Comparison of ENCODE assay signal across 15 mouse cellular contexts in genomic region chr12:110512884-110513283, GRCm38 (mm10).
DNase-seq lines count a peak whose midpoint lies in the region; ATAC-seq and TF ChIP-seq lines count a peak whose summit lies in the region.
"Had no signal": no experiment of that assay in that cellular context is flagged by ENCODE, and none has a peak within 500 bp of the region (broad histone marks: within the 10 kb centered on the region; RNA-seq: fewer than 3 reads in every experiment).

No protein-coding gene starts in this region.

- no peak overlapping the region for H3K4me3 ChIP-seq in intestine, embryonic 15.5 days (replicated peaks)
- H3K4me3 ChIP-seq in intestine, postnatal 0 days (ENCODE audit: low read depth, low read length), result no peak overlapping the region
- H3K4me3 ChIP-seq: heart, adult 2 months; limb, embryonic 13.5 days; midbrain, embryonic 12.5 days had no signal

- peaks cover 41% of the 10 kb centered on the region for H3K4me1 ChIP-seq in intestine, embryonic 15.5 days (replicated peaks)
- H3K4me1 ChIP-seq in intestine, postnatal 0 days (replicated peaks; ENCODE audit: control insufficient read depth, insufficient read depth, low read length), result peaks cover 8% of the 10 kb centered on the region; the same call in 1 of the 2 replicates

- no peaks in the 10 kb centered on the region for H3K36me3 ChIP-seq in intestine, embryonic 15.5 days
- peaks cover 19% of the 10 kb centered on the region; the same call in 1 of the 2 replicates for H3K36me3 ChIP-seq in intestine, postnatal 0 days (ENCODE audit: control insufficient read depth, insufficient read depth)

- ATAC-seq in cerebellum, adult (ENCODE audit: insufficient number of reproducible peaks, low FRiP score, low TSS enrichment), result no peak
- ATAC-seq in intestine, embryonic 15.5 days, result peak; percentile 53; the same call in 1 of the 2 replicates
- no peak for ATAC-seq in intestine, postnatal 0 days
- 0 out of 2 replicates have a peak, but pooled peaks have one; percentile 7 for ATAC-seq in megakaryocyte progenitor cell, adult 5-6 weeks (replicated peaks; ENCODE audit: poor library complexity)

- H3K9me3 ChIP-seq in intestine, embryonic 15.5 days, result no peaks in the 10 kb centered on the region
- H3K9me3 ChIP-seq in intestine, postnatal 0 days (ENCODE audit: control insufficient read depth), result no peaks in the 10 kb centered on the region
- H3K9me3 ChIP-seq: limb, embryonic 13.5 days; midbrain, embryonic 12.5 days had no signal

- no peak for TF ChIP-seq CTCF in intestine, postnatal 0 days (IDR thresholded peaks at IDR 0.05; ENCODE audit: low read depth)

- H3K9ac ChIP-seq in intestine, embryonic 15.5 days, result no peak overlapping the region
- H3K9ac ChIP-seq in intestine, postnatal 0 days (ENCODE audit: low read depth, low read length), result no peak overlapping the region
- H3K9ac ChIP-seq: limb, embryonic 13.5 days; midbrain, embryonic 12.5 days had no signal

- peak; percentile 27 for DNase-seq in cerebellum, adult 8-10 months
- DNase-seq in cerebellum, postnatal 25 days, result peak; percentile 62 to 65
- no peak for DNase-seq in embryo, embryonic 10 days (ENCODE audit: low spot score)
- no peak for DNase-seq in right cerebral cortex, adult 2 months (ENCODE audit: low spot score in 2 of 2)
- DNase-seq: heart, adult 2 months; heart, postnatal 4 days; lung, postnatal 14 days; right cerebral cortex, postnatal 14 days; thymus, postnatal 25 days had no signal

- H3K27ac ChIP-seq in intestine, embryonic 15.5 days, result 0 out of 2 replicates have a peak overlapping the region, but pooled peaks have one; percentile 6
- no peak overlapping the region for H3K27ac ChIP-seq in intestine, postnatal 0 days (ENCODE audit: low read depth, low read length)
- H3K27ac ChIP-seq: heart, adult 2 months; limb, embryonic 13.5 days; midbrain, embryonic 12.5 days had no signal

- WGBS in intestine, embryonic 15.5 days, result 61% methylated on average over 7 of the region's 7 CpGs
- WGBS in intestine, postnatal 0 days, result 53% methylated on average over 7 of the region's 7 CpGs

- no peaks in the 10 kb centered on the region for H3K27me3 ChIP-seq in intestine, embryonic 15.5 days (replicated peaks)
- H3K27me3 ChIP-seq in intestine, postnatal 0 days (replicated peaks; ENCODE audit: control insufficient read depth, insufficient read depth, low read length), result no peaks in the 10 kb centered on the region
- H3K27me3 ChIP-seq: limb, embryonic 13.5 days; midbrain, embryonic 12.5 days had no signal

- H3K4me2 ChIP-seq in intestine, embryonic 15.5 days (replicated peaks), result no peak overlapping the region
- H3K4me2 ChIP-seq in intestine, postnatal 0 days (replicated peaks; ENCODE audit: low read depth), result no peak overlapping the region
- H3K4me2 ChIP-seq: limb, embryonic 13.5 days; midbrain, embryonic 12.5 days had no signal

Comparison
In these comparisons a context has a peak if more than half of its experiments do, and no peak if none do; other contexts are left out.
1. ATAC-seq: peak in intestine, embryonic 15.5 days (single experiment) and megakaryocyte progenitor cell, adult 5-6 weeks (single experiment); none in cerebellum, adult (single experiment) and intestine, postnatal 0 days (single experiment).
2. DNase-seq: peak in cerebellum, adult 8-10 months (single experiment) and cerebellum, postnatal 25 days (2 of 2); none in embryo, embryonic 10 days (single experiment) and right cerebral cortex, adult 2 months (0 of 2).